Mouse (Mus musculus) bone marrow, adult 2 months (tissue): Measurements from ENCODE around the gene Trip13.

Experiments used
- CTCF ChIP-seq: fragments of 200-500 bp; IDR thresholded peaks from 2 replicates; pipeline ENCODE4 v1.5.1; 2011; ENCODE audit warnings: low read length, control low read depth; ENCODE audit not compliant: control insufficient read depth, insufficient read depth
- POLR2A ChIP-seq: fragments of 200-500 bp; IDR thresholded peaks from 2 replicates; pipeline ENCODE4 v1.6.1; 2011; ENCODE audit warnings: low read depth, mild to moderate bottlenecking, control low read depth, low read length, borderline replicate concordance; ENCODE audit not compliant: control insufficient read depth

- TF ChIP-seq CTCF = no peak
- TF ChIP-seq POLR2A = no peak
Measured at GRCm38 (mm10) chr13:73913066-73913465, 24.5 kb downstream of the Trip13 start.
